Mouse (Mus musculus): ENCODE measurements around the gene Mllt1. TPM values are rescaled to one million over a fixed set of nuclear protein-coding genes. Genes with fewer than 3 reads are reported as not detected.

The Mllt1 gene
- total and polyA plus RNA-seq, 2 experiments from 2014 or later, result 52.0 to 131 TPM

DNA sequence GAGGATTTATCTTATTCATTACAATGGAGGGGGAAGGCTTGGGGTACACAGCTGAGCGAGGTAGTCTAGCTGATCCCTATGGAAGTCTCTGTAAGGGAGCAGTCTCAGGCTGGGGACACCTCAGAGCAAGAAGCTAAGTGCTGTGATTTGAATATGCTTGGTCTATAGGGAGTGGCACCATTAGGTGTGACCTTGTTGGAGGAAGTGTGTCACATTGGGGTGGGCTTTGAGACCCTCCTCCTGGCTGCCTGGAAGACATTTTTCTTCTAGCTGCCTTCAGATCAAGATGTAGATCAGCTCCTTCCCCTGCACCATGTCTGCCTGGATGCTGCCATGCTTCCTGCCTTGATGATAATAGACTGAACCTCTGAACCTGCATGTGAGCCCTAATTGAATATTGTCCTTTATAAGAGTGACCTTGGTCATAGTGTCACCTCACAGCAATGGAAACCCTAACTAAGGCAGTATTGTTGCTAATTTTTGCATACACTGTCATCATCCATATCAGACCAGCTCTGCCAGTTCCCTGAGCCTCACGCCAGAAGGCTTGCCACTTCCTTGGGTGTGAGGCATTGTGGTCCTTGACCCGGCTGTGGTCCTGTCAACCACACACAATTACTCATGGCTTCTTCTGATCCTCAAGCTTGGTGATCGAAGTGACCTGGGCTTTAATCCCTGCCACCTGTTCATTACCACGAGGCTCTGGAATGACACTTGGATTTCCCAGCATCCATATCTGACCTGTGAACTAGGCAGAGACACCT, 27.6 kb upstream of the Mllt1 start:
- no peaks in the 10 kb centered on the region for H3K9me3 ChIP-seq (ENCODE audit: low read length)
- H3K27ac ChIP-seq, result no peak overlapping the region
- H3K27me3 ChIP-seq (ENCODE audit: insufficient read depth, low read length), result no peaks in the 10 kb centered on the region
- H3K36me3 ChIP-seq (ENCODE audit: insufficient read depth, low read length), result no peaks in the 10 kb centered on the region
- no peaks in the 10 kb centered on the region for H3K4me1 ChIP-seq (ENCODE audit: insufficient read depth, low read length)
- H3K4me3 ChIP-seq (ENCODE audit: low read length), result no peak overlapping the region
- 84% methylated on average over 5 of the region's 5 CpGs for WGBS
- no peak overlapping the region for H3K4me2 ChIP-seq (ENCODE audit: low read depth, low read length)
- DNase-seq (ENCODE audit: low spot score) (no peak), ATAC-seq (no peak)
- no peak overlapping the region for H3K9ac ChIP-seq (replicated peaks; ENCODE audit: low read length)
- no peak for TF ChIP-seq CTCF (IDR thresholded peaks at IDR 0.05; ENCODE audit: low read depth)

- H3K4me1 ChIP-seq (ENCODE audit: insufficient read depth, low read length), result no peaks in the 10 kb centered on the region
- 95% methylated on average over 4 of the region's 4 CpGs for WGBS
These were observed 26.7 kb upstream of the Mllt1 start for GRCm38 (mm10) chr17:56961880-56962279.

DNA sequence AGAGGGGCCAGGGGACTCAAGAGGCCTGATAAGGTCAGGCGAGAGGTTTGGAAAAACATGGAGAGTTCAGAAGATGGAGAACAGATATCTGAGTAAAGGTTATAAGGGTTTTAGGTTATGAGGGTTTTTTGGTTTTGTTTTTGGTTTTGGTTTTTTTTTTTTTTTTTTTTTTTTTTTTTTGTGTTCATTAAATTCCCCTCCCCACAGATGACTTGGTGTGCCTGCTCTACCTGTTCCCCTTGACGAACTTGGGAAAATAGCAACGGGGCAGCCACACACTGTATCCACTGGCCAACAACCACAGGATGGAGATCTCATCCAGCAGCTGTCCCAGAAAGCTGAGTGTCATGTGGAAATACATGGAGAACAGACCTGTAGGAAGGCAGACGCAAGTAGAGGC, 23.5 kb upstream of the Mllt1 start:
- Histone ChIP-seq H3K4me1 (ENCODE audit: insufficient read depth, low read length) (no peaks in the 10 kb centered on the region), H3K36me3 (ENCODE audit: insufficient read depth, low read length) (no peaks in the 10 kb centered on the region), H3K27ac (no peak overlapping the region), H3K4me2 (ENCODE audit: low read depth, low read length) (no peak overlapping the region), H3K4me3 (ENCODE audit: low read length) (no peak overlapping the region), H3K9me3 (ENCODE audit: low read length) (no peaks in the 10 kb centered on the region), H3K27me3 (ENCODE audit: insufficient read depth, low read length) (no peaks in the 10 kb centered on the region), H3K9ac (replicated peaks; ENCODE audit: low read length) (no peak overlapping the region)
- DNase-seq (ENCODE audit: low spot score) (no peak), ATAC-seq (no peak)
- whole genome bisulfite sequencing, result 84% methylated on average over 4 of the region's 4 CpGs
- TF ChIP-seq CTCF (IDR thresholded peaks at IDR 0.05; ENCODE audit: low read depth), result no peak

More at GRCm38 (mm10) chr17:56961880-56962279, 26.7 kb upstream of the Mllt1 start:
- no peaks in the 10 kb centered on the region for H3K27me3 ChIP-seq (ENCODE audit: insufficient read depth, low read length)
- no peak overlapping the region for H3K4me2 ChIP-seq (ENCODE audit: low read depth, low read length)
- ATAC-seq (no peak), DNase-seq (ENCODE audit: low spot score) (no peak)
- no peak overlapping the region for H3K27ac ChIP-seq
- no peaks in the 10 kb centered on the region for H3K36me3 ChIP-seq (ENCODE audit: insufficient read depth, low read length)
- no peak overlapping the region for H3K4me3 ChIP-seq (ENCODE audit: low read length)
- peak; percentile 31 for TF ChIP-seq CTCF (IDR thresholded peaks at IDR 0.05; ENCODE audit: low read depth)
- H3K9me3 ChIP-seq (ENCODE audit: low read length), result no peaks in the 10 kb centered on the region
- no peak overlapping the region for H3K9ac ChIP-seq (replicated peaks; ENCODE audit: low read length)

DNA sequence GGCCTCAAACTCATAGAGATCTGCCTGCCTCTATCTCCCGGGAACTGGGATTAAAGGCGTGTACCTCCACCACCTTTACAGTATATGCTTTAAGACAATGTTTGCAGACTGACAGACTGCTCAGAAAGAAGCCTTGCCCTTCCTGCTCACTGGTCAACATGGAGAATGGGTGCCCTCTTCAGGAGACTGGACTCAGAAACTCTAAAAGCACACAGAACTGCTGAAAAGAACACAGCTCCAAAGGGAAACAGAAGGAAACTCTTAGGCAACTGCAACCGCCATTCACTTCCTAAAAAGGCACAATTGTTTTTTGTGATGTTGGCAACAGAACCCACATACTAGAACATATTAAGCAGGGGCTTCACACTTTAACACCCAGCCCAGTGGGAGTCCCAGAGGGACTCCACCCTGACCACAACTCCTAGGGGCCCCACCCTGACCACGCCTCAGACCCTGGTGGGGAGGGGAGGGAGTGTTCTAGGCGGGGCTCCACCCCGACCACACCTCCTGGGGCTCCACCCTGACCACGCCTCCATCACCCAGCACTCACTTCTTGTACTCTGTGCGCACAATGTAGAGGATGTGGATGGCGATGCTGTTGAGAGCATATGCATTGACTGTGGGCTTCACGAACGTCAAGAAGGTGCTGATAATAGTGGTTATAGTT, 22.7 kb upstream of the Mllt1 start:
- no peaks in the 10 kb centered on the region for H3K27me3 ChIP-seq (ENCODE audit: insufficient read depth, low read length)
- no peaks in the 10 kb centered on the region for H3K9me3 ChIP-seq (ENCODE audit: low read length)
- ATAC-seq, result no peak
- H3K27ac ChIP-seq, result no peak overlapping the region
- 38% methylated on average over 11 of the region's 11 CpGs for WGBS
- H3K4me3 ChIP-seq (ENCODE audit: low read length), result no peak overlapping the region
- TF ChIP-seq CTCF (IDR thresholded peaks at IDR 0.05; ENCODE audit: low read depth), result no peak
- no peak overlapping the region for H3K9ac ChIP-seq (replicated peaks; ENCODE audit: low read length)
- no peaks in the 10 kb centered on the region for H3K4me1 ChIP-seq (ENCODE audit: insufficient read depth, low read length)
- no peak overlapping the region for H3K4me2 ChIP-seq (ENCODE audit: low read depth, low read length)
- no peaks in the 10 kb centered on the region for H3K36me3 ChIP-seq (ENCODE audit: insufficient read depth, low read length)
- DNase-seq (ENCODE audit: low spot score), result no peak

DNA sequence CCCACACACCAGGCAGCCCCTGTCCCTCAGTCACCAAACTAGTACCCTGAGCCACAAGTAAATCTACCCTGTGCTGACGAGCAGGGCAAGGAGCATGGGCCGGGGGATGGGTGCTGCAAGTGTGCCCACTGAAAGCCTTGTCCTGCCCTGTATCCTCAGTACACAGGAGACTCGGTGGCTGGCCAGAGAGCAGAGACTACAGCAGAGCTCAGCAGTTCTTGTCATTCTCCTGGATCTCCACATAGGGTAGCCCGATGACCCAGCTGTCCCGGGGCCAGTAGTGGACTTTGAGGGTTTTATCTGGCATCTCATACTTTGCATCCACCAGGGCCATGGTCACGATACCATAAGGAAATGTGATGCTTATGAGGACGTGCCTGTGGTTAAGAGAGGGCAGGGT, 19.7 kb upstream of the Mllt1 start:
- ATAC-seq, result no peak
- H3K27me3 ChIP-seq (ENCODE audit: insufficient read depth, low read length), result no peaks in the 10 kb centered on the region
- no peaks in the 10 kb centered on the region for H3K36me3 ChIP-seq (ENCODE audit: insufficient read depth, low read length)
- TF ChIP-seq CTCF (IDR thresholded peaks at IDR 0.05; ENCODE audit: low read depth), result no peak
- H3K4me3 ChIP-seq (ENCODE audit: low read length), result no peak overlapping the region
- H3K9ac ChIP-seq (replicated peaks; ENCODE audit: low read length), result no peak overlapping the region
- no peak overlapping the region for H3K4me2 ChIP-seq (ENCODE audit: low read depth, low read length)
- no peaks in the 10 kb centered on the region for H3K4me1 ChIP-seq (ENCODE audit: insufficient read depth, low read length)
- DNase-seq (ENCODE audit: low spot score), result no peak
- H3K27ac ChIP-seq, result no peak overlapping the region
- no peaks in the 10 kb centered on the region for H3K9me3 ChIP-seq (ENCODE audit: low read length)
- WGBS, result 79% methylated on average over 7 of the region's 7 CpGs

GRCm38 (mm10) chr17:56952639-56953038, 17.4 kb upstream of the Mllt1 start:
- H3K9ac ChIP-seq (replicated peaks; ENCODE audit: low read length), result no peak overlapping the region
- ATAC-seq, result no peak
- H3K4me3 ChIP-seq (ENCODE audit: low read length), result no peak overlapping the region
- no peak overlapping the region for H3K27ac ChIP-seq
- WGBS, result 87% methylated on average over 1 of the region's 1 CpGs
- H3K4me1 ChIP-seq (ENCODE audit: insufficient read depth, low read length), result no peaks in the 10 kb centered on the region
- H3K27me3 ChIP-seq (ENCODE audit: insufficient read depth, low read length), result no peaks in the 10 kb centered on the region
- no peak overlapping the region for H3K4me2 ChIP-seq (ENCODE audit: low read depth, low read length)
- H3K9me3 ChIP-seq (ENCODE audit: low read length), result no peaks in the 10 kb centered on the region
- H3K36me3 ChIP-seq (ENCODE audit: insufficient read depth, low read length), result no peaks in the 10 kb centered on the region
- no peak for DNase-seq (ENCODE audit: low spot score)
- TF ChIP-seq CTCF (IDR thresholded peaks at IDR 0.05; ENCODE audit: low read depth), result no peak

DNA sequence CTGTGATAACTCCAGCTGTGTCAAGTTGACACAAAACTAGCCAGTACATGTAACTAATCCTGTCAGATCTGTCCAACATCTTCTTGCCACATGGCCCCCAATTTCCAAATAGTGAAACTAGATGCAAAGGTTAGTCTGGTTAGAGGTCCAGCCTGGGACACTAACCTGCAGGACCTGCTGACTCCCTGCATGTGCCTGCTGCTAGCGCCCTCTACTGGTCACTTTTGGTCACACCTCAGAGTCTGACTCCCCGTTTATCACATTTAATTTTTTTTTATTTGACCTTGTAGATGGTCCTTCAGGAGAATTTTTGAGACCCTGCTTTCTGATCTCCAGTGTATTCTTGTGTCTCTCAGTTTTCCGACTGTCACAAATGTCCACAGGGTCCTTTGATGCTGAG, 15.7 kb upstream of the Mllt1 start:
- H3K9ac ChIP-seq (replicated peaks; ENCODE audit: low read length), result no peak overlapping the region
- peak; percentile 43 for DNase-seq (ENCODE audit: low spot score)
- H3K4me3 ChIP-seq (ENCODE audit: low read length), result no peak overlapping the region
- H3K36me3 ChIP-seq (ENCODE audit: insufficient read depth, low read length), result no peaks in the 10 kb centered on the region
- no peaks in the 10 kb centered on the region for H3K4me1 ChIP-seq (ENCODE audit: insufficient read depth, low read length)
- 0 out of 2 replicates have a peak, but pooled peaks cover 3% of the 10 kb centered on the region for H3K9me3 ChIP-seq (ENCODE audit: low read length)
- no peak overlapping the region for H3K4me2 ChIP-seq (ENCODE audit: low read depth, low read length)
- peak; percentile 72 for TF ChIP-seq CTCF (IDR thresholded peaks at IDR 0.05; ENCODE audit: low read depth)
- 20% methylated on average over 3 of the region's 3 CpGs for WGBS
- ATAC-seq, result no peak
- no peak overlapping the region for H3K27ac ChIP-seq
- H3K27me3 ChIP-seq (ENCODE audit: insufficient read depth, low read length), result no peaks in the 10 kb centered on the region

All from hindbrain, postnatal 0 days (tissue).